Mouse (Mus musculus) neural tube, embryonic 10.5 days (tissue): Measurements from ENCODE around the gene Wnt5b.

ENCODE experiments used
- DNase-seq: peaks from one replicate; pipeline ENCODE4 v3.0.0-alpha.2; 2017; ENCODE audit warnings: low spot score; ENCODE audit errors: extremely low spot score

Wnt5b gene

GRCm38 (mm10) chr6:119521931-119522391 is 22.2 kb downstream of the Wnt5b start:
- no peak for DNase-seq

GRCm38 (mm10) chr6:119521482-119521900 is 22.7 kb downstream of the Wnt5b start:
- no peak for DNase-seq

- DNase-seq, result no peak
Observed at GRCm38 (mm10) chr6:119520731-119521130, 23.4 kb downstream of the Wnt5b start.

GRCm38 (mm10) chr6:119514085-119514484 is 30.1 kb downstream of the Wnt5b start:
- DNase-seq, result no peak

- no peak for DNase-seq
Observed at GRCm38 (mm10) chr6:119513452-119513851, 30.7 kb downstream of the Wnt5b start.

- DNase-seq, result no peak
Observed at GRCm38 (mm10) chr6:119512701-119513100, 31.4 kb downstream of the Wnt5b start.

GRCm38 (mm10) chr6:119509437-119510037 is 34.6 kb downstream of the Wnt5b start:
- no peak for DNase-seq

GRCm38 (mm10) chr6:119508634-119509375 is 35.3 kb downstream of the Wnt5b start:
- DNase-seq, result no peak

GRCm38 (mm10) chr6:119508221-119508620 is 35.9 kb downstream of the Wnt5b start:
- no peak for DNase-seq

GRCm38 (mm10) chr6:119505525-119506225 is 38.5 kb downstream of the Wnt5b start:
- DNase-seq, result no peak

- DNase-seq, result no peak
Observed at GRCm38 (mm10) chr6:119504756-119505155, 39.4 kb downstream of the Wnt5b start.

GRCm38 (mm10) chr6:119502031-119502430 is 42.1 kb downstream of the Wnt5b start:
- DNase-seq, result no peak

GRCm38 (mm10) chr6:119500086-119500485 is 44.1 kb downstream of the Wnt5b start:
- no peak for DNase-seq

- DNase-seq, result no peak
Observed at GRCm38 (mm10) chr6:119499271-119499670, 44.9 kb downstream of the Wnt5b start.

- no peak for DNase-seq
Observed at GRCm38 (mm10) chr6:119492630-119493014, 51.5 kb downstream of the Wnt5b start.

- no peak for DNase-seq
Observed at GRCm38 (mm10) chr6:119491997-119492629, 52.0 kb downstream of the Wnt5b start.

GRCm38 (mm10) chr6:119491006-119491405 is 53.1 kb downstream of the Wnt5b start:
- DNase-seq, result no peak

- no peak for DNase-seq
Observed at GRCm38 (mm10) chr6:119490549-119490948, 53.6 kb downstream of the Wnt5b start.

- DNase-seq, result peak; percentile 72
Observed at GRCm38 (mm10) chr6:119489765-119490164, 54.4 kb downstream of the Wnt5b start.

GRCm38 (mm10) chr6:119487619-119488018 is 56.5 kb downstream of the Wnt5b start:
- DNase-seq, result no peak

GRCm38 (mm10) chr6:119487085-119487458 is 57.1 kb downstream of the Wnt5b start:
- DNase-seq, result no peak
